Mouse (Mus musculus) layer of hippocampus, postnatal 10 days (tissue): ENCODE measurements around the gene Sfxn1. TPM values are rescaled to one million over a fixed set of nuclear protein-coding genes. Genes with fewer than 3 reads are reported as not detected.
A peak's percentile ranks its signal among the peaks of the same experiment; 100 is the strongest.

Source experiments
- DNase-seq, 2 experiments: peaks; one replicate each; pipeline ENCODE4 v3.0.0; 2021; ENCODE audit warnings: low spot score in 2 of 2
- total RNA-seq, 2 experiments: library from RNA; stranded (reverse); gene quantifications; 2 replicates each; pipeline ENCODE4 v1.2.3; 2021

The Sfxn1 gene
- total RNA-seq, 2 experiments from 2014 or later, result 74.3 to 80.2 TPM

- DNase-seq, result no peak
Measured at GRCm38 (mm10) chr13:54076762-54077460, 5.2 kb downstream of the Sfxn1 start.

GRCm38 (mm10) chr13:54077470-54078174 is 6.0 kb downstream of the Sfxn1 start:
- no peak for DNase-seq

- no peak for DNase-seq
Measured at GRCm38 (mm10) chr13:54079782-54080759, 8.4 kb downstream of the Sfxn1 start.

- DNase-seq, result no peak
Measured at GRCm38 (mm10) chr13:54080785-54081184, 9.1 kb downstream of the Sfxn1 start.

DNA sequence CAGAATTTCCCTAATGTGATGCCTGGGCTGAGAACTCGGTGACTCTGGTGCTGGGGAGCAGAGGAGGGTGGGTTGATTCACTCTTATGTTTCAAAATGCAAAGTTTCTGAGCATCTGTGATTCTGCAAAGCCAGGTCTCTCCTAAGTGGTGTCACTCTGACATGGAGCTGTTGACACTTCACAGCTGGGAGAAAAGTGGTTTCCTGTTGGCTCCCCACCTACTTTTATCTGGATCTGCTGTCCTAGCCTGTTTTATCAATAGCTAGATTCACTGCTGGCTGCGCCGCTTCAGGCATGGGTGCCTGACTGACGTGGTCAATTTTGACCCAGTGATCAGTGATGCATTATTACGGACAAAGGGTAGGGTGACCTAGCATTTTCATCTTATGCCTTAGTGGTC is 11.3 kb downstream of the Sfxn1 start:
- no peak for DNase-seq

- no peak for DNase-seq
Measured at GRCm38 (mm10) chr13:54084178-54084577, 12.5 kb downstream of the Sfxn1 start.

GRCm38 (mm10) chr13:54084826-54085225 is 13.2 kb downstream of the Sfxn1 start:
- DNase-seq, result no peak

DNA sequence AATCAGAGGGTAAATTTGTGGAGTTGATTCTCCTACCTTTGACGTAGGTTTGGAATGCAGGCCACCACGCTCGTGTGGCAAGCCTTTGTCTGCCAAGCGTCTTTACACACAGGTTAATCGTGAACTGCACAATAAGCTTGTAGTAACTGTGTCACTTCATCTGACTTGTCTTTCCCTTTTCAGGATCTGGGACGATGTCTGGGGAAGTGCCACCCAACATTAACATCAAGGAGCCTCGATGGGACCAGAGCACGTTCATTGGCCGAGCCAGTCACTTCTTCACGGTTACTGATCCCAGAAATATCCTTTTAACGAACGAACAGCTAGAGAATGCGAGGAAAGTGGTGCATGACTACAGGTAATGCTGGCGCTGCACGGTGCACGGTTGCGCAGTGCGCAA is 13.6 kb downstream of the Sfxn1 start:
- DNase-seq, result no peak

- DNase-seq, result no peak
Measured at GRCm38 (mm10) chr13:54091719-54092118, 20.1 kb downstream of the Sfxn1 start.

DNA sequence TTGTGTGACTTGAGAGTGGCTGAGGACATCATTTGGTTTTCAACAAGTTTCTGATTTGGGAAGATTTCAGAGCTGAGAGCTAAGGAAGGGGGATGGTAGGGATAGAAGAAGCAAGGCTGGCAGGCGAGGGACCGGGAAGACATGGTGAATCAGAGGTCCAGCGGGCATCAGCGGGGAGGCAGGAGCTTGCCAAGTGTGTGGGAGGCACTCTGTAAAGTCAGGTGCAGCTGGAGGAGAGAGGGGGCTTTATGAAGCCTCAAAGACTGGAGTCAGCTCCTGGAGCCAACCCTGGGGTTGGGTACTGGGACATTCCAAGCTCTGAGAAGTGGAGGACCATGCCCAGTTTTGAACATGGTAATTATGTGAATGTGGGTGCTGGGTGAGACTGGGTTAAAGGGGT is 22.7 kb downstream of the Sfxn1 start:
- no peak for DNase-seq

- DNase-seq, result no peak
Measured at GRCm38 (mm10) chr13:54094963-54095362, 23.3 kb downstream of the Sfxn1 start.

DNA sequence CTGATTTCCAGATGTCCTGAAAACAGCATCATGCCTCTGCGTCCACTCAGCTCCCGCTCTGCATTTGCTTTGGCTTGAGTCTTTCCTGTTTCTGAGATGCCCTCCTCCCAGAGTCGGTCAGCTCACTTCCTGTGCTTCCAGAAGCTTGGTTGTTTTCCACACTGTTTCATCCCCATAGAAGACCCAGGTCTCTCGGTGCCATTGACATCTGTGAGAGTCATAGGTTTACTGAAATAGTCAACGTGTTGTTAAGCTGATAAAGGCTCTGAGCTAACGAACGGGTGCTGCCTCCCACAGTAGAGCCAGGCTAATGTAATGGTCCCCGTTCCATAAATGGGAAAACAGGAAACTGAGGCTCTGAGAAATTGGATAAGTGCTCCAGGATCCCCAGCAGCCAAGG is 24.1 kb downstream of the Sfxn1 start:
- no peak for DNase-seq

DNA sequence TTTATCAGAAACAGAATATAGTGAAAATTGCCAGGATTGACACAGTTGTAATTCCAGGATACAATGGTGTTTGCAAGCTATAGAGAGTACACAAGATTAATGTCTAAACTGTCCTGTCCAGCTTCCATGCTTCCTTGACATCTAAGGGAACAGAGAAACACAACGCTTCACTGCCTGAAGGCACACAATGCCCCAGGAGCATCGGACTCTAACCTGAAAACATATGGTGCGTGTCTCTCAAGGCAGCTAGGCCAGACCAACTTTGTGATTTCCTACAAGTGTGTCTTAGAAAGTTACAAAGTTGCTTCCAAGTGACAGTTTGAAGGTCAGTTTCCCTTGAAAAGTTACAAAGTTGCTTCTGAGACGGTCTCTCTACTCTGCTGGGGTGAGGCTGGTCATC is 25.6 kb downstream of the Sfxn1 start:
- DNase-seq, result no peak

DNA sequence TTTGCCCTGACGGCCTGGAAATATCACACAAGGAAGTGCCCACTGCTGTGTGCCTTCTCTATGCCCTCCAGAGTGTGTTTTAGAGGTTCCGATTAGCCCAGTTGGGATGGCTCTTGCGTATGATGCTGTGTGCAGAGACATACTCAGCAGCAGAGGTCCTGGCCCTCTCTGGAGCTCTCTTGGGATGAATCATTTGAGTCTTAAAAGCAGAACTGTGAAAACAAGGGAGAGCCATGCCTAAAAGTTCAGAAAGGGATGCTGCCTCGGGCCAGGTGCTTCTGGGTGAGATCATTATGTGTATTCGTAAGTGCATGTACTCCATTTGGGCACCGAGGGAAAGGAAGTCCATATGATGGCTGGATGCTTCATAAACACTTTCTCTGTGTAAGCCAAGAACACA is 26.1 kb downstream of the Sfxn1 start:
- no peak for DNase-seq

DNA sequence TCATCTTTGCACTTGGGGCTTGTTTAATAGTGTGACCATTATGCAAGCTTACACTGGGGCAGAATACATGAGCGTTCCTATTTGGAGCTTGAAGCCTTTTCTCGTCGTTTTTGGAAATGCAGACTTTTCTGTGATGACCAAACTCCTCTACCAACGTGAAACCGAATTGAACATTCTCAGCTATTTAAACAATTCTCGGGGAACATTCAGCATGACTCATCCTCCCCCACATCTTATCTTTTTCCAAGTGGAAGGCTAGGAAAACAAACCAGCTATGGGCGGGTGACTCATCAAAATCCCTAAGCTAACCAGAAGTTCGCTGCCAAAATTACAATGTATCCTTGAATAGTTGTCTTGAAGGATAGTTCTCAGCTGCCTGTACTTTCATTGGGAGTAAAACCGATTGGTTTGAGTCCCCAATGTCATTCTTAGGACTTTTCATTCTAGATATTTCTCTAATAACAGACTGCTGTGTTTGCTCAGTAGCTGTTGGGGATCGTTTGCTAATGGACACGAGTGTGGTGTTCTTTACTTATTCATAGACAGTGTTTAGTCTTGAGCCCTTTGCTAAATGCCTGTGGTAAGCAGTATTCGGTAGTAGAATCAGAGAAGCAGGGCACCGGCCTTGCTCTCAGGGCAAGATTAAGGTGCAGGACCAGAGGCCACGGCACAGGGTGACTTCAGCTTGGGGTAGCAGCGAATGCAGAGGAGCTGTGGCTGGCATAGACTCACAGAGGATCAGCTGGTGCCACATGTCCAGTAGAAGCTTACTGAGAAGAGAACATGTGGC is 29.6 kb downstream of the Sfxn1 start:
- DNase-seq, result no peak

DNA sequence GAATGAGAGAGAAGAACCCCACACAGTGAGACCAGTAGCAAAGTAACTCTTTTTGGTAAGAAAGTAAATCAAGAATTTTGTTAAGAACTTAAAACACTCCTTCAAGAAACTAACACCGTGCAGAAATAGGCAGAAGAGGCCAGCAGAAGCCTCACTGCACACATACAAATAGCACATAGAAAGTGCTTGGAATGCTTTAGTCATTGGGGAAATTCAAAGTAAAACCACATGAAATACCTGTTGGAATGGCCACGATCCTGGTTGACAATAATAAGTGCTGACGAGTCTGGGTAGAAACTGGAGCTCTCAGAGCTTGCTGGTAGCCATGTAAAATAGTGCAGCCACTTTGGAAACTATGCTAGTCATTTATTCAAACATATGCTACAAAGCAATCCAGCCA is 30.4 kb downstream of the Sfxn1 start:
- DNase-seq, result no peak

DNA sequence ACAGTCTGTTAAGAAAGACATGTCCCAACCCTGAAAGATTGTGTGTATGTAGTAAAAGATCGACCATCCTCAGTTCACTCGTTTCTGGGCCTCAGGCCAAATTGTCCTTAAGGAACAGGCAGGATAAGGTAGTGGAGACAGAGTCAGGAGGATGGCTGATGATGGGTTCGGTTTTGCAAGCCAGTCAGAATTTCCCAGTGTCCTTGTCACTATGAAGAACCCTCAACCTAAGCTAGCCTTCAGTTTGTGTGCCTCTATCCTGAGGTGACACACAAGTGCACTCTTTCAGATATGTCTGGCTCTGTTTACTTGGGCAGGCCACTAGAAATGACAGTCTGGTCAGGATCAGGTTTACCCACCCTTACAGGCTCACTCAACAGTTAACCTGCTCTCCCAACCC is 31.6 kb downstream of the Sfxn1 start:
- DNase-seq, result no peak

DNA sequence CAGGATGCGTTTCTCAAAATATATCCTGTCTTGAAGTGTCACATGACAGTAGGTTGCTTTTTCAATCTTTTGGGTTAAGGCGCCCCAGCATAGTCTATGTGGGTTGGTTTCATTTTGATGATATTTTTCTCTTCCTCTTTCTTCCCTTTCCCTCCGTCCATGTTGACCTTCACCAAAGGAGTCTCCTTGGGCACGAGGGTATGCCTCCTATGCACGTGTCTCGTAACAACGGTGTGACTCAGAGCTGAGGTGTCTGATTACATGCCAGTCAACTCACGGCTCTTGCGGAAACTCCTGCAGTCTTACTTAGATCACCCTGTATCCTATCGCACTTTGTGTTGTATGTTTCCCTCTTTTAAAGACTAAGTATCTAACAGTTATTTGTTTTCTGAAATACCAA is 32.2 kb downstream of the Sfxn1 start:
- DNase-seq, result no peak

DNA sequence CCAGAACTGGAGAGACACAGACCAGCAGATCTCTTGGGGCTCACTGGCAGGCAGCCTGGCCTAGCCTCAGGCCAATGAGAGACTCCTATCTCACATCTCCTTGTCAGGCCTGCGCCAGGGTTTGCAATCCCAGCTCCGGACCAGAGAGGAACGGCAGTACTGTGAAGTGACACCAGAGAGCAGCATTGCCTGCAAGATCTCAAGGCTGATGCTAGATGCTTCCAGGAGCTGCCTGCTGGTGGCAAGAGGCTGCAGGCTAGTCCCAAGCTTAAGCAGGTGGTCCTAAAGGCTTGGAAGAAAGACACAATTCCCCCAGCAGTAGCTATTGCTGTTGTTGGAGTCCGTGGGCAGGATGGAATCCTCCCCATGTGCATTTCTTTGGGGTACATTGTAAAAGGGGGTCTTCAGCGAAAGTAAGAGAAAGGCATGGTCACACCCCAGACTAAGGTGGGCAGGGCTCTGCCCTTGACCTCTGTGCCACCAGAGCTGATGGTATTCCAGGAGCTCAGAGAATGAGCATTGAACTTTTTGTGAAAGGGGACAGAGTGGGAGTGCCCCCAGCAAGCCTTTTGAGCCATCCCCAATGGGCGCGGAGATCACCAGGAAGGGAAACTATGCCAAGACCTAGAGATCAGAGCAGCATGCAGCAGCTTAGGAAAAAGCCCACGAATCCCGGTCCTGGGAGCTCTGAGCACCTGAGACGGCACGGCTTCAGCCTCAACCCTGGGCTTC is 42.3 kb downstream of the Sfxn1 start:
- DNase-seq, result peak; percentile 91 to 93

GRCm38 (mm10) chr13:54114931-54115330 is 43.3 kb downstream of the Sfxn1 start:
- DNase-seq, result no peak
